Mouse (Mus musculus) neutrophil, adult 5-6 weeks (primary cell): ENCODE results near the gene Gtf2f1. TPM values are rescaled to one million over a fixed set of nuclear protein-coding genes. Genes with fewer than 3 reads are reported as not detected.
A peak's percentile ranks its signal among the peaks of the same experiment; 100 is the strongest.

Experiments used
- ATAC-seq: fragments of 151-379, 151-347 bp; 2 replicates; pipeline ENCODE4 v1.8.0; 2017; ENCODE audit warnings: mild to moderate bottlenecking, moderate TSS enrichment; ENCODE audit not compliant: insufficient number of reproducible peaks, poor library complexity, low FRiP score, severe bottlenecking; ENCODE audit errors: extremely low read depth
- total RNA-seq: library from RNA; stranded (forward); fragments of 200-1000 nt; gene quantifications from 2 replicates; pipeline ENCODE4 v1.2.3, GENCODE M21; 2017

Gene Gtf2f1
- total RNA-seq, result 56.5 and 56.7 TPM in 2 replicates

DNA sequence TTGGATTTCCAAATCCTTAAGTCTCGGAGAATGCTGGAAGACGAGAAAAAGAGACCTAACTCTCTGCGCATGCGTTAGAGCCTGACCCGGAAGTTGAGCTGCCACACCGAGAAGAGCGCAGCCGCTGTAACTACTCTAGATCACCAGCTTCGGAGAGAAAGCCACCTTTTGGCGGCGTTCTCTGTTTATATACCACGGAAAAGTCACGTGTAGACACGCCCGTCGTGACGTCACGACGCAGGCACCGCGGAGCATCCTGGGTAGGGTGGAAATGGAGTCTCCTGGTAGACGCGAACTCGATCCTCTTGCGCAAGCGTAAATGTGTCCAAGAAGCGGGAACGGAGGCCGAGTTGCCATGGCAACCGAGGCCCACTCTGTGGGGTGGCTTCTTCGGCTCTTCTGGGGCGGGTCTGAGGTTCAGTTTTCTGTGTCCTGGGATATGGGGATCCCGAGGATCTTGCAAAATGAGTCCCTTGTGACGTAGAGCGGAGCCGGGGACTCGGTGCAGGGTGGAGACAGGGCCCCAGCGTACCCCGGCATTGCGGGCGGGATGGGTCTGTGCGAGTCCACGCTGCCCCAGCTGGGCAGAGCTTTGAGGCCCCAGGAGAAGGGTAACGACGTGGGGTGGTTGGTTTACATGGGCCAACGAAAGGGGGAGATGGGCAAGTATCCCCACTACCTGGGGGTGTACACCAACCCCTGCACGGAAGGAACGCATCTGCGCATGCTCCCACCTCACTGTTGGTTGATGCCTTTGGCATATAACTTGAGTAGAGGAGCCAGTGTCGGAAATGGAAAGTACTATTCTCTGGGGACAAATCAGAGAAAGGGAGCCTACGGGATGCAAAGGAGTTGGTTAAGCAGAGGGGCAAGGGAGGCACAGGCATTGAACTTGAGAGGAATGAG lies at the start of gene Gtf2f1, which contains the start of gene Gm17949:
Gene Gtf2f1 (minus strand): TSS at position 53 of the 906 bp plus-strand sequence.
Gene Gm17949 (plus strand): TSS at position 234 of the 906 bp plus-strand sequence.
- ATAC-seq, result peak; percentile 89

DNA sequence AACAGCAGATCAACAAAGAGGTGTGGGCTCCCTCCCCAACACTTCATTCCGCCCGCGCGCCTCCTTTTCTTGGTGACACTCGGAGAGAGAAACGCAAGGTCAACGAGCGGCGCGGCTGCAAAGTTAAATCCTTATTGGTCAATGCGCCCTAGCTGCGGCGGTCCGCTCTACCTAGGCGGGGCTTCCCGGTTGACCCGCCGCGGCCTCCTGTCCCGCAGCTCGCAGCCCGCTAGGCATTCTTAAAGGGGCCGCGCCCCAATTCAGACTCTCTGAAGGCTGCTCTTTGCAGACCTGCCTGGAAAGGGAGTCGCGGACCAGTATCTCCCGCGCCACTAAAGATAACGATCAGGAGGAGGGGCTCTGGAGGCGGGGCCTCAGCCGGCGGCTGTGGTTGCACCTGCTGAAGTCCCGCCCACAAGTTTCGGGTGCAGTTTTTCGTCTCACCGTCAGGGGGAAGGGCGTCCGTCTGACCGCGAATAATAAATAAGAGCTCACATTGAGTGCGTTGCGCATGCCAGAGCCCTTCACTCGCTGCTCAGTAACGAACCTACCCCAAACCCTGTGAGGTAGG lies 49.2 kb upstream of the Gtf2f1 start:
- peak; percentile 81 for ATAC-seq

DNA sequence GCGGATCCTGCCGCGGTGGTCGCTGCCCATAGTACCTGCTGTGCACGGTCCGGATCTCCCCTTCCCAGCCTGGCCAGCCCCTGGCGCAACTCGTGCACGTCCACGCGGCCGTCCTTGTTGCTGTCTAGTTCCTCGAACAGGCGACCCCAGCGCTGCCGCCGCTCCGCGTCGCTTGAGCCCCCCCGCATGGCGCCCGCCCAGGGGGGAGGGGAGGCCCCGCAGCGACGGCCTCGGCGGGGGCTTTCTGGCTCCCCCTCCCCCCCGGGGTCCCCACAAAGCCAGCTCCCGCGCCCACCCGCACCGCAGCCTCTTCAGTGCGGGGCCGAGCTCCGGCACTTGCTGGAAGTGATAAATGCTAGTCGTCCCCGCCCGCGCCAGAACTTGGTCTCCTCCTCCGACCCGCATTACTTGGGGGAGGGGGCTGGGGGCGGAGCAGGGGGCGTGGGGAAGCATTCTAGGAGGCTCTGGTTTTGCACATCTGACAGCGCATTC lies 48.4 kb upstream of the Gtf2f1 start, which contains the start of gene Slc25a23:
Gene Slc25a23 (minus strand): TSS at position 378 of the 492 bp plus-strand sequence.
- no peak for ATAC-seq

DNA sequence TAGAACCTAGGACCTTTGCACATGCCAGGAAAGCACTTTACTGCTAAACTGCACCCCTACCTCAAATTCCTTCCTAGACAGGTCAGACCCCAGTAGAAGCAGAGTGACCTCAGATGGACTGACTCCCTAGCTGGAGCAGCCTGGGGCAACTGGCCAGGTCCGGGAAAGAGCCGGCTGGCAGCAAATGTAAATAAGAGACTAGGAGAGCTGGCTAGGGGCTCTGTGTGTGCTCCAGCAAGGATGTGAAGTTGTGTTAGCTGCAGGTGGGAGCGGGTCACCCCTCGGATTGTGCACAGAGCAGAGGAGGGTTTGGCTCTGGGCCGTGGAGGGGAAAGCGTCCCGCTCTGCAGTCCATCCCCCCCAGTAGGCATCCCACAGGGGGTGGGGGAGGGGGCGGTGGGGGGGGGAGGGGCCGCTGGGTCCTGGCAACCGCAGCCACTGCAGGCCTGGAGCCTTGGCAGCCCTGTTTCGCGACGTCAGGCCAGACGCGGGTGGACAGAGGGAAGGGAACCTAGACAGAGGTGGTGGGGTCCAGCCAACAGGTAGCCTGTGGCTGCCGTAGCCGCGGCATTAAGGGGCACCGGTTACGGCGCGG lies 47.9 kb upstream of the Gtf2f1 start, which contains the start of gene Crb3:
Gene Crb3 (plus strand): TSS at position 215 of the 595 bp plus-strand sequence.
- ATAC-seq, result no peak

DNA sequence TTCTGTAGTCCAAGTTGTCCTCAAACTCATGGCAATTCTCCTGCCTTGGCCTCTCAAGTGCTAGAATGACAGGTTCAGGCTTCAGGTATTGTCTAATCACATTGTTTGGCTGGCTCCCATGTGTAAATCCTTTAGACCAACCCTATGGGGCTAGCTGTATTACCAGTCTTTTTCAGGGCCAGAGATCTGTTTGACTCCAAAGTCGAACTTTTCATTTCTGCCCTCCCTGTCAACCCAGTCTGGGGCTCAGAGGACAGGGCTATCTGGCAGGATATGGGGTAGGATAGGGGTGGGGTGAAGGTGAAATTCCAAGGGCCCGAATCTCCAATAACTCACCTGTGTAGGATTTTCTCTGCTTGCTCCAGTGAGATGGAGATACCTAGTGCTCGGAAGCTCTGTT lies 45.2 kb upstream of the Gtf2f1 start:
- ATAC-seq, result no peak

DNA sequence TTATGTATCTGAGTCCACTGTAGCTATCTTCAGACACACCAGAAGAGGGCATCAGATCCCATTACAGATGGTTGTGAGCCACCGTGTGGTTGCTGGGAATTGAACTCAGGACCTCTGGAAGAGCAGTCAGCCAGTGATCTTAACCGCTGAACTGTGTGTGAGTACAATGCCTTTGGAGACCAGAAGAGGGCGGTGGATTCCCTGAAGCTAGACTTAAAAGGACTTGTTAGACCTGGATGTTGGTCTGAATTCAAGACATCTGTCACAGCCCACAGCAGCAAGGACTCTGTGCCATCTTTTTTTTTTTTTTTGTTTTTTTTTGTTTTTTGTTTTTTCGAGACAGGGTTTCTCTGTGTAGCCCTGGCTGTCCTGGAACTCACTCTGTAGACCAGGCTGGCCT lies 40.6 kb upstream of the Gtf2f1 start:
- ATAC-seq, result peak; percentile 47; the same call in 1 of the 2 replicates

DNA sequence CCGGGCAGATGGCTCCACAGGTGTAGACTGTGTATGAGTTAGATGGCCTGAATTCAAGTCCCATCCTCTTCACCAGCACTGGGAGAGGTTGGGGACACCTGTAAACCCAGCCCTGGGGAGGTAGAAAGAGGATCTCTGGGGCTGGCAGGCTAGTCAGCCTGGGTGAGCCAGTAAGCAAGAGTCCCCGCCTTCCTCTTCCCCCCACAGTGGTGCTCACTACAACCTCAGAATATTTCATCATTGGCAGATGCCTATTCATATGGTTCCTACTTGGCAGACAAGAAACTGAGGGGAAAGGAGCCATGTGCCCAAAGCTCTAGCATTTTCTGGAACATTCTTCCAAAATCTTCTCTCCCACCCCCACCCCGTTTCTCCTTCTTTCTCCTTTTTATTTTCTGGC lies 37.7 kb upstream of the Gtf2f1 start:
- ATAC-seq, result no peak

DNA sequence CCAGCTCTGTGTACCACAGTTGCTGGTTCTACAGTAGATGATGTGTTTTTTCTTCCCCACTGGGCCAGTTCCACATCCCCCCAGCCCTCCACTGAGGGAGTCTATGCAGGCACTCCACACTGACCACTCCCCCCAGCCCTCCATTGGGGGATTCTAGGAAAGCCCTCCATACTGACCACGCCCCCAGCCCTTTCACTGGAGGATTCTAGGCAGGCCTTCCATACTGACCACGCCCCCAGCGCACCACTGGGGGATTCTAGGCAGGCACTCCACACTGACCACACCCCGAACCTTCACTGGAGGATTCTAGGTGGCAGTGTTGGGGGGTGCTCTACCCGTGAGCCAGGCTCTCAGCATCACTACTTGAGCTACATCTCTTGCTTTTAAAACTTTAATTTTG lies 36.3 kb upstream of the Gtf2f1 start:
- no peak for ATAC-seq

DNA sequence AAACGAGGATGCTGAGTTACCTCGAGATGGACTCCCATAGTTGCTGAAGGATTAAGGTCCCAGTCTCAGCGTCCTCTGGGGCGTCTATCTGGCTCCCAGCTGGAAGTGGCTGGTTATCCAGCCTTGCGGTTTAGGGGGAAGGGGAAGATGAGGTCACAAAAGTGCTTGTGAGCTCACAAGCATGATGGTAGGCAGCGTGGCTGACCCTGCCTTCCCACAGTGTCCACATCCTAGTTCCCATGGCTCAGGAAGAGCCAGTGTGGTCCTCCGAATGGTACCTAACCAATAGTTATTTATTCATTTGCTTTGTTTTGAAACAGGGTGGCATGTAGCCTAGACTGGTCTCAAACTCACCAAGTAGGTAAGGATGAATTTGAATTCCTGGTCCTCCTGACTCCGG lies 30.5 kb upstream of the Gtf2f1 start, which contains the start of gene Slc25a41:
Gene Slc25a41 (minus strand): TSS at position 101 of the 400 bp plus-strand sequence.
- ATAC-seq, result no peak

DNA sequence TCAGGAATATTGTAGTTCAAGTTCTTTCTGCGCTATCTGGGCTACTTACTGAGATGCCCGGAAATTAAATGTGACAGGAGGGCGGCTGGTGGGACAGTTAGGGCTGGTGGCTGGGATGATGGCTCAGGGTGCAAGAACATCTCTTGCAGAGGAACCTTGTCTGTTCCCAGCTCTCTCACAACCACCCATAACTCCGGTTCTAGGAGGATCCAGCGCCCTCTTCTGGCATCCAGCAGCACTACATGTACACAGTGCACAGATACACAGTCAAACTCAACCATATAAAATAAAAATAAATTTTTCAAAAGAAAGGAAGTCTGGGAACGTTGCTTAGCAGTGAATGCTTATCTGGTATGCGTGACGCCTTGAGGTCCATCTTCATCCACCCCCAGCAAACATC lies 27.9 kb upstream of the Gtf2f1 start:
- no peak for ATAC-seq

DNA sequence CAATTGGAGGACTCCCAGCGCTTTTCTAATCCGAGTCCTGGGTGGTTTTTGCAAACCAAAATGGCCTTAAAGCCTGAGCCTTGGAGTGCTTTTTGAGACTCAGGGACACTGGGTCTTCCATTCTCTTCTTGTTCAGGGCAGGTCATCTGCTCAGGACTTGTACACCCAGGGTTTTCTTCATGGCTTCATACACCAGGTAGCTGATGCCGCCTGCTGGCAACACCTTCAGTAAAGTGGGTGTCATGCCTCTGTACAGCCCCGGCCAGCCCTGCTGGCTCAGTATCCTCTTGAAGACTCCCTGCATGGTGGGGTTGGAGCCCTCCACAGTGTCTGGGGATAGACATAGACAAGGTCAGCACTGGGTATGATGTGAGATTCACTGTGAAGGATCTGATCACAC lies 21.8 kb upstream of the Gtf2f1 start:
- ATAC-seq, result no peak

DNA sequence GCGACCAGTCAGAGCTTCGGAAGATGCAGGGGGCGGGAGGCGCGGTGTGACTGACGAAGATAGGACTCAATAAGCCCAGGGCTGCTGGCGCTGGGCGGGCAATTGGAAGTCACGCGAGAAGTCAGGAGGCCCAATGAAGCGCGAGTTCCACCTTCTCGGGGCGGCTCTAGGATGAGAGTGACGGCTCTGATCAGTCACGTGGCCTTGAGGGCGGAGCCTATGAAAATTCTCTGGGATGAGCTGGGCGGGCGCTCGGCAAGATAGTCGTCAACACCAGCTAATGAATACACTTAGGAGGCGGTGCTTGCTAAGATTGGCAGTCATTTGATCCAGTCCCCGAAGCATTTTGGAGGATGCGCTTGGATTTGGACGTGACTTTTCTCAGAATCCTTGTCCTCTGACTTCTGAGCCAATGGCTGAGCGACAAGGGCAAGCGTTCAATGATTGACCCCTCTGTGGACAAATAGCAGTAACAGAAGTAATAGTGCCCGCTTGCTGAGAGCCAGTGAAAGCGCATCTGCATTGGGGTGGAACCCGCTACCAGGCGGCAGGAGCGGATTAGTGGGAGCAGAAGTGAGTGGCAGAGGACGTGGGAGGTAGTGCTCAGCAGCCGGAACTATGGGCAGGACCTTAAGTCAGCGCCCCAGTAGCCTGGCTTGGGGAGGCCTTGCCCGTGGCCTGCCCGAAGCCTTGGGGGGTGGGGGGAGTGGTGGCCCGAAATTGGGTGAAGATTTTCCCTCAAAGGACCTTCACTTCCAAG lies 20.8 kb upstream of the Gtf2f1 start:
- peak; percentile 82 for ATAC-seq

DNA sequence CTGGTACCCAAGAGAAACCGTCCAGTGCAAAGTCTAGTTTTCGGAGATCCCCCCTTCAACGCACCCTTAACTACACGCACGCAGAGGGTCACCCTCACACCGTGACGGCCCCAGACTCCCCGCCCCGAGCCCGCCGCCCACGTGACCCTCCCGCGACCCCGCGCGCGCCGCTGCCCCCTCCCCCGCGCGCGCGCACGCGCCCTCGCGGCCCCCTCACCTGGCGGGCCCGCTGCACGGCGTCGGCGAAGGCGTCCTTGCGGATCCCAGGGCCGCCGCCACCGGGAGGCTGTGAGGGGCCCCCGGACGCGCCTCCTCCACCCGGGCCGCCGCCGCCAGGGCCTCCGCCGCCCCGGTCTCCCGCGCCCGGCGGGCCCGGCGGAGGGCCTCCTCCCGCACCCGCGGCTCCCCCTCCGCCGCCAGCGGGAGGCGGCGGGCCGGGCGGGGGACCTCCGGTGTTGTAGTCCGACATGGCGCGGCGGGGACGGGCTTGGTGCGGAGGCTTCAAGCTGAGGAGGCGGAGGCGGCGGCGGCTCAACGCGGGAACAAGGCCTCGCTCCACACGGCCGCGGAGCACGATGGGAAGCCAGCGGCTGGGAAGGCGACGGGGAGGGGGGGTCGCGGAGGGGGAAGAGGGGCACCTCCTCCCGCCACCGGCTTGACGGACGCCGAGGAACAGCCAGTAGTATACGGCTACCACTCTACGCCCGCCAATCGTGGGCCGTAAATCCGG lies 20.0 kb upstream of the Gtf2f1 start, which contains the start of gene Khsrp:
Gene Khsrp (minus strand): TSS at position 592 of the 730 bp plus-strand sequence.
- no peak for ATAC-seq

DNA sequence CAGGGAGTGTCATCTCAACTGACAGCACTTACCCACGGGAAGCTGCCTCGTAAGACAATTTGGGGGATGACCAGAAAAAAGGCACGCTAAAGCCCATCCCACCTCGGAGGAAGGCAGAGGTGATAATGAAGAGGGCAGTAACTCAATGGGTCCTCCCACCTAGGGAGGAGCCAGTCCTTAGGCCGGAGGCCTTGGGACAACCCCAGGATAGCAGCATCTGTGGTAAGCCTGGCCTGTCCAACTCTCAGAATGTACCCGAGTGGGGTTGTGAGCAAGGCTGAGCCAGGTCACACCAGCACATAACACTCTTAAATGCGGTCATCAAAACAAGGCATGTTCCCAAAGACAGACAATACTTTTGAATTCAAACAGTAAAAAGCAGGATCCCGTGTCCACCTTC lies 18.6 kb upstream of the Gtf2f1 start:
- ATAC-seq, result no peak

DNA sequence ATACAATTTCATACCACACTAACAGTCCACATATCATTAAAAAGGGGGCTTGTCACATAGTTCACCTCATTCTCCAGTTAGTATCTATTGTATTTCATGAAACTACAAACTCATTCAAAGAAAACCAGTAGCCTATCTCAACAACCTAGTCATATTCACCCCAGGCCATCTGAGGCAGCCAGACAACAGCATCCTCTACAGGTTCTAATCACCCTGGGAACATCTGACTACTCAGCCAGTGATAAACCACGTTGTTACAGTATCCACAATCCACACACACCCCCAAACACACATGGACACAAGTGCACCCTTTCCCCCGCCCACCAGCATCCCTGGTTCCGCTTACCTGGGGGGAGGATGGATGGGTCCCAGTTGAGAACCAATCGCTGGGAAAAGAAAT lies 16.4 kb upstream of the Gtf2f1 start:
- ATAC-seq, result no peak

DNA sequence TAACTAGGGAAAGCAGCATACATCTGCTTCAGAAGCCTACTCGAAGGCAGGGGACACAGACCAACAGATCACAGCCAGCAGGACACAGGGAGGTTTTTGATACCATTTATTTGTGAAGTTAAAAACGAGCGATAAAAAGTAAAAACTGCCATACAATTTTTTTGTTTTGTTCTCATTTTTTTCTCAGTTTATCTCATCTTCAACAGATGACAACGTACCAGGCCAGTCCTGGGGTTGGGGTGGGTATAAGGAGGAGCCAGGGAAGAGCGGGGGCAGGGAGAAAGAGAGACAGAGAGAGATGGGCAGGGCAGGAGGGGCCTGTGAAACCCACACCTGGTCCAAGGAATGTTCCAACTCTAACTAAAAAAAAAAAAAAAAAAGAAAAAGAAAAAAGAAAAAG lies 9.9 kb upstream of the Gtf2f1 start:
- no peak for ATAC-seq

DNA sequence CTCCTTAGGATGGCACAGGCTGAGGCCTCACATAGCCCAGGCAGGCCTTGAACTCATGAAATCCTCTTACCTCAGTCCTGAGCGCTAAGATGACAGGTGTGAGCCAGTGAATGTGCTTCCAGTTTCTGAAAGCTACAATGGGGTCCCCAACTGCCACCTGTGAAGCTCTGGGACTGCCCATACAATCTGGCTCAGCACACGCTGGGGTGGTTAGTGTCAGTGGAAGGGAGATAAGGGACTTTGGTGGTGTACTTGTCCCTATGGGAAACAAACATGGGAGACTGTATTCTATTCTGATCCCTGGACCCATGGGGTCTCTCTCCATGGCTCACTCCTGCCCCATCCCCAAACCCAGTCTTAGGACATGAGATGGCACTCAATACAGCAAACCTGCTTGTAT lies 8.6 kb upstream of the Gtf2f1 start:
- ATAC-seq, result no peak

DNA sequence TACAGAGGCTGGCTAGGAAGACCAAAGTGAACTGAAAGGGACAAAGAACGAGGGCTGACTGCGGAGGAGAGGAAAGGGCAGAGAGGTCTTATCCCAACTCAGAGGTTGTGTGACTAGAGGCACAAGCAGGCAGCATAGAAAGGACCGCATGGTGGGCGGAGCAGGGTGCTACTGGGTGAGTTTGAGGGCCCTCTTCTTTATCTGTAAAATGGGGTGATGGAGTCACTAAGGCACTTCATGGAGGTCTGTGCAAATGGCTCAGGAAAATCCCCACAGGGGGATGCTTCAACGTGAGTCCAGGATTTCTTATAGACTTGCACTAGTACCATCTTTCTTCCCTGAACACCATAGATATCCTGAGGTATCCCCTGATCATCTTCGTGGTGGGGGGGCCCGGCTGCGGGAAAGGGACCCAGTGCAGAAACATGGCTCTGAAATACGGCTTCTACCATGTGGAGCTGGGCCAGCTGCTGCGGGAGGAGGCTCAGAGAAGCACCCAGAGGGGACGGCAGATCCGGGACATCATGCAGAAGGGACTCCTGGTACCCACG lies 1.2 kb upstream of the Gtf2f1 start:
- ATAC-seq, result no peak
